Comparison of ENCODE assay signal across 31 mouse cellular contexts in genomic region chr7:127686740-127687449, GRCm38 (mm10). TPM values are rescaled to one million over a fixed set of nuclear protein-coding genes. Genes with fewer than 3 reads are reported as not detected.
DNase-seq lines count a peak whose midpoint lies in the region; ATAC-seq lines count a peak whose summit lies in the region.
"Had no signal": no experiment of that assay in that cellular context is flagged by ENCODE, and none has a peak within 500 bp of the region (broad histone marks: within the 10 kb centered on the region; RNA-seq: fewer than 3 reads in every experiment).

No protein-coding gene starts in this region.

- H3K27ac ChIP-seq in kidney, embryonic 15.5 days, result 0 out of 2 replicates have a peak overlapping the region, but pooled peaks have one; percentile 45
- H3K27ac ChIP-seq in liver, embryonic 16.5 days (ENCODE audit: low read length), result no peak overlapping the region
- H3K27ac ChIP-seq: layer of hippocampus, adult 2 months; liver, embryonic 15.5 days; macrophage; midbrain, embryonic 10.5 days; neural tube, embryonic 13.5 days had no signal

- H3K4me1 ChIP-seq in kidney, embryonic 15.5 days, result peaks cover 27% of the 10 kb centered on the region
- peaks cover 13% of the 10 kb centered on the region for H3K4me1 ChIP-seq in liver, embryonic 16.5 days (ENCODE audit: control insufficient read depth, low read depth, low read length)

- H3K9ac ChIP-seq in kidney, embryonic 15.5 days, result no peak overlapping the region
- H3K9ac ChIP-seq in liver, embryonic 16.5 days (ENCODE audit: low read depth, low read length), result no peak overlapping the region
- H3K9ac ChIP-seq: liver, embryonic 15.5 days; neural tube, embryonic 13.5 days had no signal

- ATAC-seq in kidney, embryonic 15.5 days (replicated peaks; ENCODE audit: low FRiP score), result no peak
- 0 out of 2 replicates have a peak, but pooled peaks have one; percentile 37 for ATAC-seq in liver, embryonic 16.5 days (ENCODE audit: low read depth)
- ATAC-seq: forebrain, embryonic 14.5 days; lung, postnatal 0 days; midbrain, embryonic 16.5 days; Patski had no signal

- WGBS in kidney, embryonic 15.5 days, result 53% methylated on average over 11 of the region's 11 CpGs
- WGBS in liver, embryonic 16.5 days (ENCODE audit: insufficient replicate concordance), result 66% methylated on average over 11 of the region's 11 CpGs

- no peaks in the 10 kb centered on the region for H3K36me3 ChIP-seq in kidney, embryonic 15.5 days
- H3K36me3 ChIP-seq in liver, embryonic 16.5 days (ENCODE audit: control insufficient read depth, insufficient read depth), result no peaks in the 10 kb centered on the region
- H3K36me3 ChIP-seq: G1E; liver, embryonic 15.5 days; neural tube, embryonic 13.5 days had no signal

- H3K4me2 ChIP-seq in kidney, embryonic 15.5 days, result no peak overlapping the region
- no peak overlapping the region for H3K4me2 ChIP-seq in liver, embryonic 16.5 days (ENCODE audit: low read depth, low read length)
- H3K4me2 ChIP-seq: liver, embryonic 15.5 days; neural tube, embryonic 13.5 days had no signal

- H3K9me3 ChIP-seq in kidney, embryonic 15.5 days (replicated peaks), result no peaks in the 10 kb centered on the region
- H3K9me3 ChIP-seq in liver, embryonic 16.5 days (replicated peaks; ENCODE audit: control insufficient read depth, low read length), result no peaks in the 10 kb centered on the region
- H3K9me3 ChIP-seq: G1E; liver, embryonic 15.5 days; midbrain, embryonic 10.5 days; neural tube, embryonic 13.5 days had no signal

- DNase-seq in heart, adult 11 months, result peak; percentile 84
- DNase-seq in heart, postnatal 36 days, result no peak
- DNase-seq in kidney, adult 8-10 months, result no peak
- DNase-seq in adrenal gland, postnatal 10 days, result peak; percentile 48
- no peak for DNase-seq in ovary, postnatal 14 days (ENCODE audit: low spot score)
- DNase-seq: B cell, adult 2 months; cerebellum, adult 2 months; cerebellum, postnatal 25 days; gastrocnemius, postnatal 10 days; kidney, adult 2 months; kidney, postnatal 25 days had no signal

- H3K4me3 ChIP-seq in kidney, embryonic 15.5 days (replicated peaks), result no peak overlapping the region
- H3K4me3 ChIP-seq in liver, embryonic 16.5 days (ENCODE audit: low read depth, low read length), result no peak overlapping the region
- H3K4me3 ChIP-seq: layer of hippocampus, adult 2 months; liver, embryonic 15.5 days; midbrain, embryonic 10.5 days; myocyte; neural tube, embryonic 13.5 days had no signal

- H3K27me3 ChIP-seq in kidney, embryonic 15.5 days, result no peaks in the 10 kb centered on the region
- no peaks in the 10 kb centered on the region for H3K27me3 ChIP-seq in liver, embryonic 16.5 days (ENCODE audit: control insufficient read depth, insufficient read depth, low read depth, low read length)
- H3K27me3 ChIP-seq: CH12.LX; liver, embryonic 15.5 days; neural tube, embryonic 13.5 days; Patski had no signal

- intact Hi-C loops in heart, postnatal 36 days (cut with DNase I), result no loop called here

RNA-seq across cellular contexts. Expression of gene Bcl7c, which starts 21.8 kb away (rescaled TPM):
- total RNA-seq in heart, postnatal 36 days (2021), result 10 to 100 TPM; 34.6 to 35.8 TPM
- polyA plus RNA-seq in kidney, embryonic 15.5 days (2015; fragmentation: Nextera tagmentation; extraction: Ambion mirVana), result 64.2 and 66.8 TPM in 2 replicates
- 10 to 100 TPM; 77.0 to 81.8 TPM for total RNA-seq in adrenal gland, postnatal 10 days (2021)
- polyA plus RNA-seq in liver, embryonic 16.5 days (2015; fragmentation: Nextera tagmentation; extraction: Ambion mirVana), result 16.8 and 17.0 TPM in 2 replicates

RNA-seq across cellular contexts. Expression of gene Ctf1, which starts 25.6 kb away (rescaled TPM):
- 1 to 10 TPM; 7.7 to 9.4 TPM for total RNA-seq in heart, postnatal 36 days (2021)
- polyA plus RNA-seq in kidney, embryonic 15.5 days (2015; fragmentation: Nextera tagmentation; extraction: Ambion mirVana), result 15.3 and 16.5 TPM in 2 replicates
- total RNA-seq in adrenal gland, postnatal 10 days (2021), result 1 to 10 TPM; 6.3 to 6.8 TPM
- polyA plus RNA-seq in liver, embryonic 16.5 days (2015; fragmentation: Nextera tagmentation; extraction: Ambion mirVana), result 2.0 and 2.5 TPM in 2 replicates
- total RNA-seq: CH12.LX had no signal
- polyA plus RNA-seq: macrophage had no signal

RNA-seq across cellular contexts. Expression of gene Ctf2, which starts 45.1 kb away (rescaled TPM):
- not detected for total RNA-seq in heart, postnatal 36 days (2021)
- polyA plus RNA-seq in kidney, embryonic 15.5 days (2015; fragmentation: Nextera tagmentation; extraction: Ambion mirVana), result 0.31 and 0.33 TPM in 2 replicates
- not detected for total RNA-seq in adrenal gland, postnatal 10 days (2021)
- 0.05 TPM in 2 replicates for polyA plus RNA-seq in liver, embryonic 16.5 days (2015; fragmentation: Nextera tagmentation; extraction: Ambion mirVana)
- total RNA-seq: CH12.LX; gastrocnemius, postnatal 10 days; layer of hippocampus, adult 2 months; layer of hippocampus, postnatal 25 days; left cerebral cortex, postnatal 10 days had no signal
- polyA plus RNA-seq: cerebellum, adult 2 months; frontal cortex, adult 2 months; G1E; heart, postnatal 0 days; kidney, adult 2 months; macrophage; neural tube, embryonic 13.5 days; spleen, adult 2 months; testis, adult 2 months had no signal

RNA-seq across cellular contexts. Expression of gene Fbxl19, which starts 57.4 kb away (rescaled TPM):
- 1 to 10 TPM; 3.2 to 3.3 TPM for total RNA-seq in heart, postnatal 36 days (2021)
- 5.6 and 6.8 TPM in 2 replicates for polyA plus RNA-seq in kidney, embryonic 15.5 days (2015; fragmentation: Nextera tagmentation; extraction: Ambion mirVana)
- total RNA-seq in adrenal gland, postnatal 10 days (2021), result 10 to 100 TPM; 12.3 to 18.5 TPM
- 1.9 and 2.0 TPM in 2 replicates for polyA plus RNA-seq in liver, embryonic 16.5 days (2015; fragmentation: Nextera tagmentation; extraction: Ambion mirVana)

Comparison
In these comparisons a context has a peak if more than half of its experiments do, and no peak if none do; other contexts are left out.
1. DNase-seq: peak in heart, adult 11 months (single experiment) and adrenal gland, postnatal 10 days (single experiment); none in heart, postnatal 36 days (0 of 2), kidney, adult 8-10 months (0 of 2) and ovary, postnatal 14 days (single experiment).